Mouse (Mus musculus) layer of hippocampus, postnatal 14 days (tissue): ENCODE measurements around the gene Ehf. TPM values are rescaled to one million over a fixed set of nuclear protein-coding genes. Genes with fewer than 3 reads are reported as not detected.
A peak's percentile ranks its signal among the peaks of the same experiment; 100 is the strongest.

Experiments used
- DNase-seq, 2 experiments: peaks; one replicate each; pipeline ENCODE4 v3.0.0; 2021 to 2022; ENCODE audit warnings: low spot score in 2 of 2, mixed read lengths in 1 of 2
- long read RNA-seq, 2 experiments: library from polyadenylated mRNA; stranded (forward); transcript quantifications; one replicate each; pipeline ENCODE4 v2.0.0; 2021
- total RNA-seq, 2 experiments: library from RNA; stranded (reverse); gene quantifications; 2 replicates each; pipeline ENCODE4 v1.2.3; 2021

The Ehf gene
- total RNA-seq = not detected
- long read RNA-seq, experiment 1 = 0 reads
- long read RNA-seq, experiment 2 = 0 reads

GRCm38 (mm10) chr2:103303132-103303531, at the start of gene Ehf:
Ehf (minus strand) TSS chr2:103303278.
- no peak for DNase-seq

- DNase-seq = peak; percentile 71 to 78
Observed at GRCm38 (mm10) chr2:103347417-103347891, 44.4 kb upstream of the Ehf start.

- DNase-seq = no peak
Observed at GRCm38 (mm10) chr2:103346751-103347289, 43.7 kb upstream of the Ehf start.

GRCm38 (mm10) chr2:103343611-103344010, 40.5 kb upstream of the Ehf start:
- DNase-seq = no peak

GRCm38 (mm10) chr2:103342123-103342522, 39.0 kb upstream of the Ehf start:
- DNase-seq = no peak

GRCm38 (mm10) chr2:103341375-103341971, 38.4 kb upstream of the Ehf start:
- no peak for DNase-seq

GRCm38 (mm10) chr2:103338706-103339105, 35.6 kb upstream of the Ehf start:
- no peak for DNase-seq

GRCm38 (mm10) chr2:103337370-103337769, 34.3 kb upstream of the Ehf start:
- no peak for DNase-seq

GRCm38 (mm10) chr2:103336621-103337020, 33.5 kb upstream of the Ehf start:
- no peak for DNase-seq

- DNase-seq = no peak
Observed at GRCm38 (mm10) chr2:103336000-103336399, 32.9 kb upstream of the Ehf start.

GRCm38 (mm10) chr2:103331666-103332191, 28.7 kb upstream of the Ehf start:
- no peak for DNase-seq

GRCm38 (mm10) chr2:103328731-103329130, 25.7 kb upstream of the Ehf start:
- no peak for DNase-seq

GRCm38 (mm10) chr2:103325301-103326048, 22.4 kb upstream of the Ehf start:
- DNase-seq = no peak

GRCm38 (mm10) chr2:103324320-103324719, 21.2 kb upstream of the Ehf start:
- no peak for DNase-seq

GRCm38 (mm10) chr2:103322171-103322570, 19.1 kb upstream of the Ehf start:
- no peak for DNase-seq

GRCm38 (mm10) chr2:103321638-103322037, 18.6 kb upstream of the Ehf start:
- DNase-seq = no peak

- DNase-seq = no peak
Observed at GRCm38 (mm10) chr2:103314002-103314401, 10.9 kb upstream of the Ehf start.

GRCm38 (mm10) chr2:103312640-103313039, 9.6 kb upstream of the Ehf start:
- DNase-seq = no peak

- no peak for DNase-seq
Observed at GRCm38 (mm10) chr2:103310663-103311062, 7.6 kb upstream of the Ehf start.

GRCm38 (mm10) chr2:103306686-103307085, 3.6 kb upstream of the Ehf start:
- no peak for DNase-seq

- DNase-seq = no peak
Observed at GRCm38 (mm10) chr2:103302669-103303068, 409 bp downstream of the Ehf start.
